Mouse (Mus musculus) cortical plate, adult 2 months (tissue): ENCODE measurements at regions not wholly inside any gene's neighbourhood (a gene's known extent, or its start where the extent isn't known, plus 50 kb on each side); places are given as distances from the start of the nearest gene placed in this dataset.

Experiments used
- H3K27ac ChIP-seq: fragments of 200-500 bp; 2 replicates; pipeline ENCODE4 v1.5.1; 2012; ENCODE audit warnings: low read length, control low read depth, inconsistent platforms; ENCODE audit not compliant: insufficient read depth
- H3K4me1 ChIP-seq: fragments of 200-500 bp; 2 replicates; pipeline ENCODE4 v1.6.1; 2011; ENCODE audit warnings: low read length; ENCODE audit not compliant: control insufficient read depth, insufficient read depth
- H3K4me3 ChIP-seq: fragments of 200-500 bp; 2 replicates; pipeline ENCODE4 v1.5.1; 2011; ENCODE audit warnings: mild to moderate bottlenecking, low read length, control low read depth; ENCODE audit not compliant: insufficient read depth
- CTCF ChIP-seq: fragments of 200-500 bp; IDR thresholded peaks from 2 replicates; pipeline ENCODE4 v1.5.1; 2011; ENCODE audit warnings: mild to moderate bottlenecking, control low read depth, low read length; ENCODE audit not compliant: insufficient read depth; ENCODE audit errors: extremely low read depth
- POLR2A ChIP-seq: fragments of 200-500 bp; IDR thresholded peaks from 2 replicates; pipeline ENCODE4 v1.6.1; 2011; ENCODE audit warnings: mild to moderate bottlenecking, low read length, control low read depth; ENCODE audit not compliant: insufficient read depth; ENCODE audit errors: extremely low read depth

DNA sequence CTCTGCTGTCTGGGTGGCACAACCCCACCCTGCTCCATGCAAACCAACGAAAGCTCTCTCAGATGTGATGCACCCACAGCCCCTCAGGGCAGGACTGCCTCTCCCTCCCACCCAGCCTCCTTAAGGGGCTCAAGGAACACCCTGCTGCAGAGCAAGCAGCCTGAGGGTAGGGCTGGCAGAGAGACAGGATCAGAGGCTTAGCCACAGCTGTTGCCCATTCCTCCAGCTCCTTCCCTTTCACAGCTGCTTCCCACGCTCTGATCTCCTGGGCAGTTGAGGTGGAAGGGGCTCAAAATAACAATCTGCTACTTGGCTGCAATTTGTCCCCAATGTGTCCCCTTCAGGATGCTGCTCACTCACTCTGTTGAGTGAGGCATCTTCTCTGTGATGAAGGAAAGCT is 181.5 kb downstream of the Sh3bp4 start:
- H3K4me3 ChIP-seq, result no peak overlapping the region
- H3K4me1 ChIP-seq, result no peaks in the 10 kb centered on the region
- TF ChIP-seq POLR2A (no peak), CTCF (no peak)
- H3K27ac ChIP-seq, result no peak overlapping the region

DNA sequence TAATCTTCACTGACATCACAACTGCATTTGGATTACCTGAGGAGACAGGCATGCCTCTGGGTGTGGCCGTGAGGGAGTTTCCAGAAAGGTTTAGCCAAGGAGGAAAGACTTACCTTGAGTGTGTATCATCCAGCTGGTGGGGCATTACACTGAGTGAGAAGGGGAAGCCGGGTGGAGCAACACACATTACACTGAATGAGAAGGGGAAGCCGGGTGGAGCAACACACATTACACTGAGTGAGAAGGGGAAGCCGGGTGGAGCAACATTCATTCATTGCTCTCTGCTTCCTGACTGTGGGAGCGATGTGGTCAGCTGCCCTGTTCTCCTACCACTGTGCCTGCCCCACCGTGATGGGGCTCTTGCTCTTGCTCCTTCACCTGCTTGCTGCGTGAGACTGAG is 182.3 kb downstream of the Sh3bp4 start:
- Histone ChIP-seq H3K4me1 (no peaks in the 10 kb centered on the region), H3K4me3 (no peak overlapping the region), H3K27ac (no peak overlapping the region)
- no peak for TF ChIP-seq POLR2A
- TF ChIP-seq CTCF, result no peak

DNA sequence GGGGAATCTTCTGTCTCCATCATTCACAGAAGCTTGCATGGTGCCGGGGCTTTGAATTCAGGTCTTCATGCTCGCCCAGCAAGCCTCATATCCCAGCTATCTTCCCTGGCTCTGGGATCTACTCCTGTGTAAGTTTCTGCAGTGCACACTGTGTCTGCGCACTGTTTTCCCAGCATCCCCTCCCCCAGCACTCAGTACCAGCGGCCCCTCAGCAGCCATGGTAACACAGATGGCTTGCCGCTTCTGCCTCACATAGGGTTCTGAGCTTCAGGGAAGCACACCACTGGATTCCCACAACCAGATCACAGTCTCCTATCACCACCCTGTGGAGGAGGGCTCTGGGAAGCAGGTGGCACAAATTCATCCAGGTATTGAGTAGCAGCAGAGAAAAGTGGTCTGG is 187.7 kb downstream of the Sh3bp4 start:
- Histone ChIP-seq H3K4me1 (no peaks in the 10 kb centered on the region), H3K27ac (no peak overlapping the region), H3K4me3 (no peak overlapping the region)
- TF ChIP-seq CTCF (no peak), POLR2A (no peak)

DNA sequence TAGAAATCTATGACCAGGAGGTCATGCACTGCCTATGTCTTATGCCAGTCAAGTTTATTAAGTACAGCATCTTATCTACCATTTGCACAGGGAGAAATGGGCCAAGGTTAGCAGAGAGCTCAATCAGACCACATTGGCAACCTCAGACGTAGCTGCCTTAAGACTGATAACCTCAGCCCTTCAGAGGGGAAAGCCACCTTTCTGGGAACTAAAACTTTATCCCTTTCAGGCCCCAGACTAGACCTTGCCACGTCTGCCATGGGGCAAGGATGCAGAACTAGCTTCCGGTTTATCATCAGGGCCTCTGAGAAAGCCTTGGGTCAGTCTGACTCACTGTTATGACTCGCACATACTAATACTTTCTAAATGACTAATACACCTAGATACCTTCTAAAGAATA is 188.8 kb upstream of the Agap1 start:
- H3K4me1 ChIP-seq, result no peaks in the 10 kb centered on the region
- no peak overlapping the region for H3K4me3 ChIP-seq
- no peak overlapping the region for H3K27ac ChIP-seq
- TF ChIP-seq POLR2A (no peak), CTCF (no peak)

DNA sequence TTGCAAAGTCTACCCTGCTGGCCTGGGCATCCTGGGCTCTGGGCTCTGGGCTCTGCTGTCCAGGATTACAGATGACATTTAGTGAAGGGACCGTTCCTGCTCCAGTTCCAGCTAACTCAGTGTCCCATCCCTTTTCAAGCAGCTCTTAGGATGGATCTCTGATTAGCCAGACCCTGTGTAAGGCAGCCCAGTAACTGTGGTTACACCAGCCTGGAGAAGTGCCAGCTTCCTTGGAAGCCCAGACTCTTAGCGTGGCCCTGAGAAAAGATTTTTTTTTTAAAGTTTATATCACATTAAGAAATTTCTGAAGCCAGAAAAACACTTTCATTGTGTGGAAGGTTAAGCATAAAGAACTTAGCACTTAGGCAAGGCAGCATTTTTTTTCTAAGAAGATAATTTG is 185.8 kb upstream of the Agap1 start:
- H3K4me3 ChIP-seq, result no peak overlapping the region
- H3K27ac ChIP-seq, result no peak overlapping the region
- TF ChIP-seq CTCF, result no peak
- TF ChIP-seq POLR2A, result no peak
- no peaks in the 10 kb centered on the region for H3K4me1 ChIP-seq

DNA sequence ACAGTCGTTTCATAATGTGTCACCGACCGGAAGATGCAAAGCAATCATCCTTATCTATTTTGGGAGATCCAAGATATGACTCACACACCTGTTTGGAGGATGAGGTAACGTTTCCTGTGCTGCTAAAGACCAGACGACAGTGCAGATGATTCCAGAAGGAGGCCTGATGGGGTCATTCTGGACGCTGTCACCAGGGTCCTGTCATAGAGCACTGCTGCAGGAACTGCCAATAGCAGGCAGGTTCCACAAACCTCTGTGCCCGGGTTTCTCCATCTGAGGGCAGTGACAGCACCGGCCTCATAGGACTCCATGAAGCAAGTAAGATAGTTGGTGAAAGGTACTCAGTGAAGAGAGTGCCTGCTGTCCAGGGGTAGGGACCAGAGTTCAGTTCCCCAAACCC is 182.9 kb upstream of the Agap1 start:
- Histone ChIP-seq H3K4me1 (no peaks in the 10 kb centered on the region), H3K4me3 (no peak overlapping the region), H3K27ac (no peak overlapping the region)
- no peak for TF ChIP-seq CTCF
- no peak for TF ChIP-seq POLR2A

DNA sequence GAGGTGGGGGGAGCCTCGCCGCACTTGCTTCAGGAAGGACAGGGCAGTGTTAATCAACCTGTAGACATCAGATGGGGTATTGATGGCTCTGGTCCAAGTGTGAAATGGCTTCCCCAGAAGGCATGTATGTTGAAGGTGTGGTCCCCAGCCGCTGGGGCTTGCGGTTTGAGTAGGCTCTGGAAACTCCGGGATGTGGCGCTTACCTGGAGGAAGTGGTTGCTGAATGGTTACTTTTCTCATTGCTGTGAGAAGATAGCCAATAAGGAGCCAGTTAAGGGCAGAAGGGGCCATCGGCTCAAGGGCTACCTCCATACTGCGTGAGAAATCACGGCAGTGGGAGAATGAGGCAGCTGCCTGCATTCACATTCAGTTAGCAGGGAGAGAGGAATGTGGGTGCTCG is 181.6 kb upstream of the Agap1 start:
- no peak overlapping the region for H3K27ac ChIP-seq
- H3K4me3 ChIP-seq, result no peak overlapping the region
- TF ChIP-seq POLR2A (no peak), CTCF (no peak)
- H3K4me1 ChIP-seq, result no peaks in the 10 kb centered on the region

DNA sequence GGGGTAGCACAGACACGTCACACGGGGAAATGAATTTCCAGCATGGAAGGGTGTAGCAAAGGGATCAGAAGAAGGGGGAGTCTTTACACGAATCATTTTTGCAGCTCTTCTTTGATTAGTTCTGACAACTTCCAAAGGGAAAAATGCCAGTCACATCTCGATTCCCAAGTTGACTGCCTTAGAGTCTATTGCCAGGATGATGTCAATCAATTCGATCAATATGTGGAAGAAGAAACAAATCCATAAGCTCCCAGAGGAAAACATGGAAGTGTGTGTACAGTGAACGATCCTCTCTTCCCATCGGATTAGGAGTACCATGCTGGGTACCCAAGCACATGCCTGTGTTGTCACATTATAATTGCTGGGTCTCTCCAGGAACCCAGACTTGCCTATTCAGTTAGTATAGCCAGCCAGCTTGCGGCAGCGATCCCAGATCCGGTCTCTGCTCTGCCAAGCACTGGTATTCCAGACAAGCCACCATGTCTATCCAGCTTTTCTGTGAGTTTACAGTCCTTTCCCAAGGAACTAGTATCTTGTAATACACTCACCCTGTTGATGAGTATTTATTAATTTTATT is 180.7 kb upstream of the Agap1 start:
- H3K4me3 ChIP-seq, result no peak overlapping the region
- H3K27ac ChIP-seq, result no peak overlapping the region
- TF ChIP-seq POLR2A (no peak), CTCF (no peak)
- no peaks in the 10 kb centered on the region for H3K4me1 ChIP-seq

DNA sequence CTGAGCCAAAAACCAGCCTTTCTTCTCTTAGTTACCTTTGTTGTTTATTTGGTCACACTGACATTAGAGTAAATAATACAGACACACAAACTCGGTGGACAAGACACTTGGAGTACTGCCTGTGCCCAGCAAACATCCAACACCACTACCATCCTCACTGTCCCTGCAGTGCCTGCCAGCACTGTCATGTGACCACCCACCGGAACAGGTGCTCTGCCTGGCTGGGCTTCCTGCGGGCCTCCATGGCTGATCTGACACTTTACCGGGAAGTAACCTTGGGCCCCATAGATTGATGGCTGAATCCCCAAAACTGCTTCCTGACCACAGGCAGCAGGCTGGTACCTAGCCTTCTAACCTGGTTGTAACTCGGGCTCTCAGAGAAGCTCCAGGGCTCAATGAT is 175.2 kb upstream of the Agap1 start:
- TF ChIP-seq CTCF, result no peak
- TF ChIP-seq POLR2A, result no peak
- Histone ChIP-seq H3K4me1 (no peaks in the 10 kb centered on the region), H3K27ac (no peak overlapping the region), H3K4me3 (no peak overlapping the region)

DNA sequence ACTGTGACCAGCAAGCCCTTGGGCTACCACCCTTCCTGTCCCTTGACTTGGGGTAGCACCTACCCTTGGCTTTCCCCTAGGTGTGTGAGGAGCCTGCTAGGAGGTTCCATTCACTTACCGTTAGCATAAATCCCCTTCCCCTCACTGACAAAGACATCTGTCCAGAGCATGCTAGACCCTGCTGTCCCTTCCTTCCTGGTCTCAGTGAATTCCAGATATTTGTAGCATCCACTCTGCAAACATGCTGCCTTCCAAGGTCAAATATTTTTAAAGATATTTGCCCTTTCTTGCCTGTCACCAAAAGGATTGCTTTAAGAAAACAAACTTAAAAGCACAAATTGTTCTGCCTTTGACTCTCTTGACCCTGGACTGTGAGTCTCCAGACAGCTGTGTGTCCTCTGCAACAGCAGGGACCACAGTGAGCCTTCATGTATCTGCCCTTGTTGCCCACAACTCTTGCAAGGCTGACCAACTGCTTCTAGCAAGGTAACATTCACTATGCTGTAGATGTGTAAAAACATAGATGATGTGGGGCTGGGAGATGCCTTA is 173.4 kb upstream of the Agap1 start:
- TF ChIP-seq CTCF (no peak), POLR2A (no peak)
- Histone ChIP-seq H3K4me1 (no peaks in the 10 kb centered on the region), H3K4me3 (no peak overlapping the region), H3K27ac (peak overlapping the region; percentile 40; the same call in 1 of the 2 replicates)

DNA sequence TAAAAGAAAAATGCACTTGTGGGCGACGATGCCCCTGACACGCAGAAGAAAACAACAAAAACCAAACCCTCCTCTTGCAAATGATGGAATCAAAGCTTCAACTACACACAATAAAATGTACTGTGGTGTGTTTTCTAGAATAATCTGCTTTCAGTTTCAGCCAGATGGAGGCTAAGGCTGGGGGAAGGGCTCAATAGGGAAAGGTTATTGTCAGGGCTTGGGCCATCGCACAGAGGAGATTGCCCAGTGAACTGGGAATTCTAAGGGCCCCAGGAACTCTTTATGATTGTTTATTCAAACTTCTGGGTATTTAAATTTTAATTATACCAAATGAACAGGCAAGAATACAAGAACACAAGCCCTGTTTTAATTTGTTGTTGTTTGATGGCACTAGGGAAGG is 169.6 kb upstream of the Agap1 start:
- Histone ChIP-seq H3K4me3 (no peak overlapping the region), H3K4me1 (no peaks in the 10 kb centered on the region), H3K27ac (no peak overlapping the region)
- TF ChIP-seq POLR2A, result no peak
- TF ChIP-seq CTCF, result no peak
